Mouse (Mus musculus): ENCODE data around the gene Bak1. TPM values are rescaled to one million over a fixed set of nuclear protein-coding genes. Genes with fewer than 3 reads are reported as not detected.

Bak1 gene
- 10 to 100 TPM; 29.3 to 33.2 TPM for total RNA-seq (2021)
- long read RNA-seq, partial matches to known transcripts: 0 of 9 reads
- long read RNA-seq, other reads (novel, unspliced or antisense): 9 of 9 reads

- no peak for DNase-seq (ENCODE audit: low spot score in 2 of 2)
Observed at GRCm38 (mm10) chr17:27028909-27029308, at the start of gene Bak1. TSS of gene Bak1 (minus strand) at chr17:27029009.

GRCm38 (mm10) chr17:27078499-27078898, 49.7 kb upstream of the Bak1 start:
- no peak for DNase-seq (ENCODE audit: low spot score in 2 of 2)

- no peak for DNase-seq (ENCODE audit: low spot score in 2 of 2)
Observed at GRCm38 (mm10) chr17:27077920-27078319, 49.1 kb upstream of the Bak1 start.

- DNase-seq (ENCODE audit: low spot score in 2 of 2): no peak
Observed at GRCm38 (mm10) chr17:27077133-27077532, 48.3 kb upstream of the Bak1 start.

- DNase-seq (ENCODE audit: low spot score in 2 of 2): no peak
Observed at GRCm38 (mm10) chr17:27074849-27075745, 46.3 kb upstream of the Bak1 start.

- DNase-seq (ENCODE audit: low spot score in 2 of 2): no peak
Observed at GRCm38 (mm10) chr17:27074236-27074635, 45.4 kb upstream of the Bak1 start.

GRCm38 (mm10) chr17:27073778-27074177, 45.0 kb upstream of the Bak1 start:
- no peak for DNase-seq (ENCODE audit: low spot score in 2 of 2)

- no peak for DNase-seq (ENCODE audit: low spot score in 2 of 2)
Observed at GRCm38 (mm10) chr17:27073126-27073525, 44.3 kb upstream of the Bak1 start.

- no peak for DNase-seq (ENCODE audit: low spot score in 2 of 2)
Observed at GRCm38 (mm10) chr17:27072363-27072762, 43.6 kb upstream of the Bak1 start.

GRCm38 (mm10) chr17:27071630-27072029, 42.8 kb upstream of the Bak1 start:
- DNase-seq (ENCODE audit: low spot score in 2 of 2): peak; percentile 47 to 53

- no peak for DNase-seq (ENCODE audit: low spot score in 2 of 2)
Observed at GRCm38 (mm10) chr17:27070913-27071312, 42.1 kb upstream of the Bak1 start.

GRCm38 (mm10) chr17:27069071-27069470, 40.3 kb upstream of the Bak1 start:
- DNase-seq (ENCODE audit: low spot score in 2 of 2): no peak

GRCm38 (mm10) chr17:27066065-27066464, 37.3 kb upstream of the Bak1 start:
- no peak for DNase-seq (ENCODE audit: low spot score in 2 of 2)

GRCm38 (mm10) chr17:27064195-27064594, 35.4 kb upstream of the Bak1 start:
- no peak for DNase-seq (ENCODE audit: low spot score in 2 of 2)

- DNase-seq (ENCODE audit: low spot score in 2 of 2): no peak
Observed at GRCm38 (mm10) chr17:27063717-27064116, 34.9 kb upstream of the Bak1 start.

GRCm38 (mm10) chr17:27062684-27063083, 33.9 kb upstream of the Bak1 start:
- DNase-seq (ENCODE audit: low spot score in 2 of 2): no peak

GRCm38 (mm10) chr17:27061727-27062126, 32.9 kb upstream of the Bak1 start:
- DNase-seq (ENCODE audit: low spot score in 2 of 2): no peak

- no peak for DNase-seq (ENCODE audit: low spot score in 2 of 2)
Observed at GRCm38 (mm10) chr17:27060698-27061097, 31.9 kb upstream of the Bak1 start.

GRCm38 (mm10) chr17:27057517-27058055, 28.8 kb upstream of the Bak1 start:
- no peak for DNase-seq (ENCODE audit: low spot score in 2 of 2)

GRCm38 (mm10) chr17:27056812-27057516, 28.2 kb upstream of the Bak1 start, which contains the start of gene Itpr3:
TSS of gene Itpr3 (plus strand) at chr17:27057304.
- no peak for DNase-seq (ENCODE audit: low spot score in 2 of 2)

GRCm38 (mm10) chr17:27056170-27056569, 27.4 kb upstream of the Bak1 start:
- DNase-seq (ENCODE audit: low spot score in 2 of 2): no peak

- no peak for DNase-seq (ENCODE audit: low spot score in 2 of 2)
Observed at GRCm38 (mm10) chr17:27051514-27051913, 22.7 kb upstream of the Bak1 start.
